Mouse (Mus musculus) spleen, postnatal 10 days (tissue): Measurements from ENCODE around the gene Slc6a18.

Experiments
- DNase-seq, 2 experiments: peaks; one replicate each; pipeline ENCODE4 v3.0.0; 2021 to 2022; ENCODE audit warnings: low spot score in 2 of 2

Gene Slc6a18

DNA sequence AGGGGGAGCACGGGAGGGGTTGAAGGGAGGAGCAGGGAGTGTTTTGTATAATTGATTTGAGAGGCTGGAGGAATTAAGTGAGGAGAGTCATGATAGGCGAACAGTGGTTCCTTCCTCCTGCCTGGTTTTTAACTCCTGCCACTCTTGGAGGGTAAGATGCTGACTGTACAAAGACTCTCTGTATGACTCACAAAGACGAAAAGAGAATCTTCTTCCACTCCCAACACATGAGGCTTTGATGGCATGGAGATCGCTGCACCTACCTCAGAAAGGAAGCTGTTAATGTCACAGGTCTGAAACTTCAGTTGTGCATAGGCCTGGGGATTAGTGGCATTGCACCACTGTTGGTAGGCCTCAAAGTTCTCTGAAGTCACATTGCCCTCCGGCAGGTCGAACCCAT lies 7.7 kb upstream of the Slc6a18 start:
- no peak for DNase-seq

- DNase-seq, result no peak
Observed at GRCm38 (mm10) chr13:73684412-73684811, 6.6 kb upstream of the Slc6a18 start.

GRCm38 (mm10) chr13:73683682-73684081 lies 5.9 kb upstream of the Slc6a18 start:
- DNase-seq, result no peak

GRCm38 (mm10) chr13:73682226-73682625 lies 4.4 kb upstream of the Slc6a18 start:
- DNase-seq, result no peak

DNA sequence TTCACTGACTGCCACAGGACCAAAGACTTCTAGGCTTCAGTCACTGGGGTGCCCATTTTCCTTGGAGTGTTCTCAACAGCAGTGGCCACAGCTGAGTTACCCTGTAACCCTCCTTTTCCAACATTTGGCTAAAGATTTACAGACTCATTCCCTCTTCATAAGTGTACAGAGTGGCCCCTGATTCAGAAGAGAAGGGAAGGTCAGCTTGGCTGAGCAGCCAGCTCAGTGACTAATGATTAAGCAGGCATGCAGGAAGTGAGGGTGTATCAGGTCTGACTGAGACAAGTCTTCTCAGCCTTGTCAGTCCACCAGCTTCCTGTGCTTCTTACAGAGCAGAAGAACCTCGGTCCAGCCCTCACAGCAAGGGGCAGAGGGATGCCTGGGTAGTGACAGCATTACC lies 2.6 kb upstream of the Slc6a18 start:
- DNase-seq, result no peak

DNA sequence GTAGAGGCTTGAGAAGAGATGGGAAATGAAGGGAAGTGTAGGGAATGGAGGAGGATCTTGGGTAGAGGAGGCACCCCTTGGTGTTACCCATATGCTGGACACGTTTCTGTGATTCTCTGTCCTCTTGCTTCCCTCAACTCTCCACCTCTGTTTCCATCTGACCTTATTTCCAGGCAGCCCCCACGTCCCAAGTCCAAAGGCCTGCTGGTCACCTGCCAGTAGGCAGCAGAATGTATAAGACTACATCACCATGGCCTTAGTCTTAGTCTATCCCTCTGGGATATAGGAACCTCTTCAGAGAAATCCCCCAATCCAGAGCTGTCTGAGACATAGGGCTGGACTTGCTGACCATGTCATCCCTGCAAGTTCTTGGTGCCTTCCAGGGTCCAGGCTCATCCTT lies 1.5 kb upstream of the Slc6a18 start:
- DNase-seq, result no peak

- DNase-seq, result no peak
Observed at GRCm38 (mm10) chr13:73675161-73675560, 2.7 kb downstream of the Slc6a18 start.

GRCm38 (mm10) chr13:73660163-73660695 lies 17.6 kb downstream of the Slc6a18 start:
- DNase-seq, result no peak

- no peak for DNase-seq
Observed at GRCm38 (mm10) chr13:73658953-73659352, 18.9 kb downstream of the Slc6a18 start.

DNA sequence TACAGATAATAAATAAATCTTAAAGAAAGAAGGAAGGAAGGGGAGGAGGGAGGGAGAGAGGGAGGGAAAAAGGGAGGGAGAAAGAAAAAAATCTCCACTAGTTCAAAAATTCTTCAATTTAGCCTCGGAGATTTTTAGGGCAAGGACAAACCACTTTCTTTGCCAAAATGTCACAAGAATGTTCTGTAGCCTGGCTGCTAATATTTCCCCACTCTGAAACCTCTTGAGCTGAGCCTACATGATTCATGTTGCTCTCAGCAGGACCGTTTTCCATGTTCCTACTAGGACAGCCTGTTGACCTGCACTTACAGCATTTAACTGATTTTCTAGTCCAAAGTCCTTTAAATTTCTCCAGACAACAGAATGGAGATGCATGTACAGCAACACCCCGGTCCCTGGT lies 22.8 kb downstream of the Slc6a18 start:
- DNase-seq, result no peak

DNA sequence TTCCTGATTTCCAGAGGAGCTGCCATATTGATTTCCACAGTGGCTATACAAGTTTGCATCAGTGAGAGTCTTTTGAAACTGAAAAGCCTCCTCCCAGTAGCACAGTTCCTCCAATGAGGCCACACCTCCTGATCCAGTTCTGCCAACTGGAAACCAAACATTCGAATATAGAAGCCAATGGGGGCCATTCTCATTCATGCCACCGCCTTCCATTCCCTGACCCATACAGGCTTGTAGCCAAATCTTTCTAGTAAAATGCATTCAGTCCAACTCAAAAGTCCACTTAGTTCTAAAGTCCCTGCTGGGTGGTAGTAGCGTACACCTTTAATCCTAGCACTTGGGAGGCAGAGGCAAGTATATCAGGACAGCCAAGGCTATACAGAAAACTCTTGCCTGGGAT lies 24.6 kb downstream of the Slc6a18 start:
- DNase-seq, result no peak

GRCm38 (mm10) chr13:73646397-73647087 lies 31.3 kb downstream of the Slc6a18 start:
- peak in 1 of 2 experiments; percentile 59 for DNase-seq

DNA sequence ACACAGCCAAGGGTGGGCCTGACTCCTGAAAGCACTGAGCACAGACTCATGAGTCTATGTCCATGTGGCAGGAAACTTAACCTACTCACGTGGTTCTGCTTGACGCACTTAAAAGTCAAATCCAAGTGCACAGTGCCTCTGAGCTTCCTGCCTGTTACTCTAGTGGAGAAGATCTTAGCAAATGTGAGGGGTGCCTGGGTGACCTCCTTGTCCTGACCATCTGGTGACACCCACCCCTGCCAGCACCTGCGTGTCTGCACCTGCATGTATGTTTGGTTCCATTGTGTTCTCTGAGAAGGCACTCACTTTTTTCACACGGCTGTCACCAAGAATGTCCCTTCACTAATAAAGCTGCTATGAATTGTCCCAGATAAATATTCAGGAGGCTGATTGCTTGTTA lies 36.5 kb downstream of the Slc6a18 start:
- DNase-seq, result no peak

GRCm38 (mm10) chr13:73637826-73638225 lies 40.0 kb downstream of the Slc6a18 start:
- no peak for DNase-seq

DNA sequence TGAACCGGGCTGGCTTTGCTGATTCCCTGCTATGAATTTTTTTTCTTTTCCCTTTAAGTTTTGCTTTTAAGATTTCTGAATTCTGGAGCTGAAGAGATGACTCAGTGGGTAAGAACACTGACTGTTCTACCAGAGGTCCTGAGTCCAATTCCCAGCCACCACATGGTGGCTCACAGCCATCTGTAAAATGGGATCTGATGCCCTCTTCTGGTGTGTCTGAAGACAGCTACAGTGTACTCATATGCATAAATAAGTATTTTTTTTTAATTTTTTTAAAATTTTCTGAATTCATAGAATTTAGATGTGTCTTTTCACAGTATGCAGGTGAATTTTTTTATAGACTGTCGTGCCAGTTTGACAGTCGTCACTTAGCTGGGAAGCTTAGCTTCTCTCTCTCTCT lies 46.0 kb downstream of the Slc6a18 start:
- DNase-seq, result no peak

DNA sequence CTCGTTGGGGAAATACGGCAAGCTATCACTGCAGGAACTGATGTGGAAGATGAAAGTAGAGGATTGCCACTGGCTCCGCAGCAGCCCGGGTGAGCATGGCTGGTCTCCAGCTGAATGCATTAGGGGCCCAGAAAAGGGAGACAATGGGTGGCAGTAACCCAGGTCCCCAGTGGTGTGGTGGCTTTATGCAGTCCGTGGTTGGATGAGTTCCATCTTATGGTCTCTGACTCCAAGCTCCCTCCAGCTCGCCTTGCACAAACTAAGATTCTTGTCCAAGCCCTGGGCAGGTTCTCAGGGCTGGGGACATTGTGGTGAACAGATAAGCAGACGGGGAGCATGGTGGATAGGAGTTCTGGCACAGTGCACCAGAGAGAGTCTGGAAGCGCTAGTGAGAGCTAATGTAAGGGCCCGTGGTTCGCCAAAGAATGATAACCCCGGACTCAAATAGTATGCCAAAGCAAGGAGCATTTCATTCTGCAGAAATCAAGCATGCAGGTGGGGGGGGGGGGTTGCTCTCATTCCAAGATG lies 49.2 kb downstream of the Slc6a18 start:
- DNase-seq, result no peak

- peak; percentile 14 to 59 for DNase-seq
Observed at GRCm38 (mm10) chr13:73626745-73627549, 50.9 kb downstream of the Slc6a18 start, which contains the start of gene Tert. Gene Tert (plus strand): TSS chr13:73626911.

DNA sequence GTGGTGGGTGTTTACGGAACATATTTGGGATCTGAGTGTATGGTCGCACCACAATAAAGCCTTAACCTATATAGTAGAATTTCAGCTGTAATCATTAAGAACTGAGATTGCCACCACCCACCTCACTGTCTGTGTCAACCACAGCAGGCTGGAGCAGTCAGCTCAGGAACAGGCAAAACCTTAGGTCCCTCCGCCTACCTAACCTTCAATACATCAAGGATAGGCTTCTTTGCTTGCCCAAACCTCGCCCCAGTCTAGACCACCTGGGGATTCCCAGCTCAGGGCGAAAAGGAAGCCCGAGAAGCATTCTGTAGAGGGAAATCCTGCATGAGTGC lies 51.4 kb downstream of the Slc6a18 start:
- no peak for DNase-seq

GRCm38 (mm10) chr13:73620637-73621036 lies 57.2 kb downstream of the Slc6a18 start:
- no peak for DNase-seq

DNA sequence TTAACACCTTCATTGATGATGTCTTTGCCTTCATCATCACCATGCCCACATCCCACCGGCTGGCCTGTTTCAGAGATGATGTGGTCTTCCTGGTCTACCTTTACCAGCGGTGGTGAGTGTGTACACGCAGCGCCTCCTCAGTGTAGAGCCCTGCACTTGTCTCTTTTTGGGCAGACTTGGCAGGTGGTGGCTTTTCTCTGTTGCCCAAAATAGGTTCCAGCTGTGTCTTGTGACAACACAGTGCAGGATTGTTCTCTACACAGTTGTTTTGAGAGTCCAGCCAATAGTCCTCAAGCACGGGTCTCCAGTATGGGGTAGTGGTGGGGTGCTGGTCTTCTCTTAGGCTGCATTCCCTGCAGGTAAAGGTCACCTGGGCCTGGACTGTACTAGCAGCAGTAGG lies 59.4 kb downstream of the Slc6a18 start:
- DNase-seq, result no peak
